Mouse (Mus musculus) urinary bladder, postnatal 14 days (tissue): ENCODE measurements around the gene Obsl1.
A peak's percentile ranks its signal among the peaks of the same experiment; 100 is the strongest.

ENCODE experiments used
- DNase-seq: peaks from one replicate; pipeline ENCODE4 v3.0.0; 2021; ENCODE audit warnings: low spot score

Obsl1 gene

GRCm38 (mm10) chr1:75455433-75455832 lies 50.8 kb downstream of the Obsl1 start:
- DNase-seq: no peak

- no peak for DNase-seq
Measured at GRCm38 (mm10) chr1:75451900-75452299, 54.4 kb downstream of the Obsl1 start.

- no peak for DNase-seq
Measured at GRCm38 (mm10) chr1:75450314-75451005, 55.8 kb downstream of the Obsl1 start, which contains the start of gene Asic4. TSS of gene Asic4 (plus strand) at chr1:75450436.

DNA sequence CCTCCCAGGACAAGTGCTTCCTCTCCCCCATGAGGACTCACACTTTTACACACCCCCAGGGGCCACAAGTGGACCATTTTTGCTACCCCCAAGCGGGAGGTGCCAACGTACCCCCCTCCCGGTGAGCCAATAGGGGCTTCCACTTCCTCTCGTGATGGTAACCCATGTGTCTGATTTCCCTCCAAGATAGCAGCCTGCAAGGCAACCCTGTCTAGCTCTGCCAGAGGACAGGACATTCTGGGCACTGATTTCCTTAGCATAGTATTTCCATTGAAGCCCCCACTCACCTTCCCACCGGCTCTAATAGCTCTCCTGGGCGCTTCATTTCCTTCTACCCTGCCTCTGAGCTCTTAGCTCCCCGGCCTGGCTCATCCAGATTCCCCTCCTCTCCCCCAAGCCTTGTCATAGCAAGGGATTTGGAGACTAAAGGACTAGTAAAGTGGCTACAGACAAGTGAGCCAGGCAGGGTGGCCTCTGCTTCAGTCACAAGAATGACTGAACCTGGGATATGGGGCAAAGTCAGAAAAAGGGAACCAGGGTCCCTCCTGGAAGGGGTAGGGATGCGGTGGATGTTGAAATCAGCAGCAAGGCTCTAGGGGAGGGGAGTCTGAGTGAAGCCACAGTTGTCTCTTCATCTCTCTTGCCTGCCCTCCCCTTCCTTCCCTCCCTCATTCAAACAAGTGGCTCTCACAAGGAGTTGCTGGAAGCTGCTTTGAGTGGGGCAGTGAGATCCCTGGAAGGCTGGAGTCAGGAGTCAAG lies 56.7 kb downstream of the Obsl1 start:
- no peak for DNase-seq

GRCm38 (mm10) chr1:75448937-75449336 lies 57.3 kb downstream of the Obsl1 start:
- DNase-seq: no peak

DNA sequence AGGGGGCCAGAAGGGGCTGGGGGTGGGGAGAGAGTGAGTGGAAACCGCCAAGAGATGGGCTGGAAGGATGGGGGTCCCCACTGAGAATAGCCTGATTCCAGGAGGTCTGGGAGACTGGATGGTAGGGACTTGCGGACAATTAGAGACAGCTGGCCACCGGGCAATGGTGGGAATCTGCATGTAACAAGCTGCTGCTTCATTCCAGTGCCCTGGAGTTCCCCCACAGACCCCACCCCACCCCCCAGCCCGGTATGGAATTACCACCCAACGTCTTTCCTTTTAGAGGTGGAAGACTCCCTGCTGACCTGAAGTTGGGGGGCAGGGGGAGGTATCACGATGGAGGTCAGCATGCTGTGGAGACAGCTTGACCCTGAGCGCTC lies 58.2 kb downstream of the Obsl1 start:
- no peak for DNase-seq

DNA sequence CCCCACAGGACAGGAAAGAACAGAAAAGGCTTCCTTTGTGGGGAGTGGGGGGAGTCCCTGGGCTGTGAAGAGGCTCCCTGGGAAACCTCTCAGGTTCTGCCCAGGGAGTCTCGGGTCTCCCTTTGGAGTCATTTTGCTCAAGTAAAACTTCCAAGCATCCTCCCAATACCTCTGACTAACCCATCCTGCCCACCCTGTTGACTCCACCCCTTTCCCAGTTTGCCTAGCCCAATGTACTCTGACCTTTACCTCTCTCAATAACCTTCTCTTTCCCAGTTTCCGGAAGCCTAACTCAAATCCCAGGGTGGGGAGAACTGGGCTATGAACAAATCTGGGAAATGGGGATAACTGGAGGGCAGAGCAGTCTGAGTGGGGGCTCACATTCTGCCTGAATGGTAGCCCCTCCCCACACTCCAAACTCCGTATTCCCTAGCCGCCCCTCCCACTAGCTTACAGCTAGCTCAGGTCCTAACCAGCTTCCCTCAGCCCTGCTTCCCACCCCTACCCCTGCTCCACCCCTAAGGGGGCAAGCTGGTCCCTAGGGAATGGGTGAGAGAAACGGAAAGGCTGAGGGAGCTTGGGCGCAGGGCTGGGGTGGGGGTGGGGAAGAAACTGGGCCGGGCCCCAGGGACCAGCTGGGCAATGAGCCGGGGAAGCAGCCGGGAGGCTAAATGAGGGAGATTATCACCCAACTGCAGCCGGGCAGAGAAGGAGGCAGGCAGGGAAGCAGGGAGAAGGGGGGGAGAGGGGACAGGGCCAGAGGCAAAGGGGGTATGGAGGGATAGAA lies 58.8 kb downstream of the Obsl1 start:
- DNase-seq: no peak

DNA sequence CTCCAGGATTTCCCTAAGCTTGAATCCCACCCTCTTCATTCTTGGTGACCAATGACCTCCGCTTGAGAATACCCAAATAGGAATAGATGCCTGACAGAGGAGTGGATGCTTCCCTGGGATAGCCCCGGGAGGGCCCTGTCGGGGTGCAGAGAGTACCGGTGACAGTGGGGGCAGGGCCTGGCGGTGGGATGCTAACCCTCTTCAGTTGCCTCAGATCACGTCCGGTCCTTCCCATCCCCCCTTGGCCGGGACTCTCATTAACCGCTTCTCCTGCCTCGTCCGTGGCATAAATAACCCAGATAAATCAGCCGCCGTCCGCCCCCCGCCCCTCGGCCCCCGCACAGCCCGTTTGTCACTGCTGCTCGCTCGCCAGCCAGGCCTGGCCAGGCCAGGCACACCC lies 59.6 kb downstream of the Obsl1 start:
- no peak for DNase-seq

DNA sequence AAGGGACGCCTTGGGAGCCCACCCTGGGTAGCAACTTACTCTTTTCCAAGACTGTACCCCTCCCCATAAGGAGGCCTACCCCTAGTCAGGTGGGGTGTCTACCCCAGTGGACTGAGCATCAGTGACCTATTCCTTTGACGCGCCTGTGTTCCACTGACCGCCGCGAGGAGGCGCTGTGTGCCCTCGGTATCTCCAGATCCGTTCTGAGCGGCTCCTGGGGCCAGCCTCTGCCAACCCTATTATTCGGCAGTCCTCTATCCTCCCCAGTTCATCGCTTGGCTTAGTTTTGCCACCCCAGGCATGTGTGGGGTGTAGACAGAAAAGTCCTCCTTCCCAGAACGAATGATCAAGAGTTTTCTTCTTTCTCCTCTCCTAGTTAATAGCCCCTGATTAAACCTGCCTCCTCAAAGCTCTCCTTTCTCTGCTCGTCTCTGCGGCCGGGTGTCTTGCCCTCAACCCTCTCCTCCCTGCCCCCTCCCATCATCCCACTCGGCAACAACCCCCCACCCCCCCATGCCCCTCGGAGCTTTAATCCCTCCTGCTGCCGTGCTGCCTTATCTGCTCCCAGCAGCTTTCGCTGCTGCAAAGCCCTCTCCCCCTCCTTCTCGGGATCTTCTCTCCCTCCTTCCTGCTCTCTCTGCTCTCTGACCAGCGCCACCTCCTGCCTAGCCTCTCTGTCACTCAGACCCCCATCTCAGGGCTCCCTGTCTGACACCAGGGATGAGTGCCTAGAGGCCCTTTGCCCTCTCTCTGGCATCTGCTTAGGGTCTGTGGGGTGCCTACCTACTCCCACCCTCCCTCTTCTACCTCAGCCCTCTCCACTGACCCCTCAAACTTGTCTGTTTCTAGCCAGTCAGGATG lies 60.3 kb downstream of the Obsl1 start:
- peak; percentile 78 for DNase-seq

DNA sequence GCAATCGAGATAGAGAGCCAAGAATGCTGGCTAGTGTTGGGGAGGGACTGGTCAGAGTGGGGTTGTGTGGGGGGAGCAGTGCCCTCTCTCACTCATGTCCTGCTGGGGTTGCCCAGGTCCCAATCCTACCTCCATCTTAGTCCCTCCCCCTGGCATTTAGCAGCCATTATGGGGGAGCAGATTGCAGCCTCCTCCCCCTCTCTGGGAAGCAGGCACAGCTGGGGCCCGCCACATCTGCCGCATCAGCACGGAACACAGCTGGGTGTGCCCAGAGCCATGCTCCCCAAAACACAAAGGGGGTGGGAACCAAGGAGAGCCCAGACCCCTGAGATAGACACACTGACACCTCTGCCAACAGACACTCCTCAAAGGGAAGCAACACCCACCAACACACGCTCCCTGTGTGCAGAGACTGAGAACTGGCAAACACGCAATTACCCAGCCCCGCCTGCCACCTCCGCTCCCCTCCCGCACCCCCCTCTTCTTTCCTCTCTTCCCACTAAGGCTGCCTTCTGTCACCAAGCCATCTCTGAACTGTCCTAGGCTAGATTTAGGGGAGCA lies 61.0 kb downstream of the Obsl1 start:
- no peak for DNase-seq

DNA sequence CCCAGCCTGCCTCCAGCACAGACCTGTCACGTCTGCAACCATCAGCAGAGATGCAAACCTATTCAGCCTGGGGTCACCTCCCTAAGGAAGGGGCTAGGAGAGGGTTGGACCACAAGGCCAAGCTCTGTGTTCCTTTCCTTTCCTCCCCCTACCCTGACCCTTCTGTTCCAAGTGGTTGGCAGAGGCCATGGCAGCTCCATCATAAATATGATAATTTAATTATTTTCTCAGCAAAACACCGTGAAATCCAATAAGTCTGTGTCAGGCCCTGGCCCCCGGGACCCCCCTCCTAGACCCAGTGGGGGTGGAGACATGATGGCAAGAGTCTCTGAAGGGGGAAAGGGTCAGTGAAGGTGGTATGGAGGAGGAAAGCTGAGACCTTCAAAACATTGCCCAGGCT lies 62.0 kb downstream of the Obsl1 start:
- no peak for DNase-seq

DNA sequence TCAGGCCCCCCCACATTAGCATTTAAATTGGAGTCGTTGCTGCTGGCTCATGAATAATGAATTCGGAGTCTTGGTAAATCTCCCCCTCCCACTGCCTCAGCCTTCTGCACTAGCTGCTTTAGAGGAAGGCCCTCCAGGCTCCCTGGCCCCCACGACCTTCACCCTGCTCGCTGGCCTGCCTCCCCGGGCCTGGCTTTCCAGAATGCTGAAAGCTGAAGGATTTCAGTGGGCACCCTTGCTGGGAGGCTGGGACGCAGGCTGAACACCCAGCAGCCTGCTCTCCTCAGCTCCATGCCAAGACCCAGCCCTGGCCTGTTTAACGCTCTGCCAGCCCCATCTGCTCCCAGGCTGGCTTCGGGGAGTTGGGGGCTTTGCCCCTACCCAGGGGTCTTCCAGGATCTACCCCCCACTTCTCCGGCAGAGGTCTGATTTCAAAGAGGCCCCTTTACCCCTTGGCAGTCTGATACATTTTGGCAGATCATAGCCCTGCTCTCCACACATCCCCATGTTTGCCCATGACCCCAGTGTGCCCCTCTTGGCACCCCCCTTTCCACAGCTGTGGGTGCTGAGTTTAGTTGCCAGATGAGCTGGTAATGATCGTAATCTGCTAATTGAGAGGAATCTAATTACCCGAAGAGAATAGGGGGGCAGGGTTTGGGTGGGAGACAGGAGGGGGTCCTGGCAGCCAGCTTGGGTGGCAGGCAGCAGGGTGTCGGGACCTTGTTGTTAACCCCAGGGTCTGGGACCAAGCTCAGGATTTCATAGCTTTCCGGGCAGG lies 62.8 kb downstream of the Obsl1 start:
- no peak for DNase-seq

GRCm38 (mm10) chr1:75442811-75443210 lies 63.4 kb downstream of the Obsl1 start:
- DNase-seq: no peak

GRCm38 (mm10) chr1:75442171-75442570 lies 64.1 kb downstream of the Obsl1 start:
- DNase-seq: no peak

GRCm38 (mm10) chr1:75441471-75441996 lies 64.7 kb downstream of the Obsl1 start:
- DNase-seq: no peak

DNA sequence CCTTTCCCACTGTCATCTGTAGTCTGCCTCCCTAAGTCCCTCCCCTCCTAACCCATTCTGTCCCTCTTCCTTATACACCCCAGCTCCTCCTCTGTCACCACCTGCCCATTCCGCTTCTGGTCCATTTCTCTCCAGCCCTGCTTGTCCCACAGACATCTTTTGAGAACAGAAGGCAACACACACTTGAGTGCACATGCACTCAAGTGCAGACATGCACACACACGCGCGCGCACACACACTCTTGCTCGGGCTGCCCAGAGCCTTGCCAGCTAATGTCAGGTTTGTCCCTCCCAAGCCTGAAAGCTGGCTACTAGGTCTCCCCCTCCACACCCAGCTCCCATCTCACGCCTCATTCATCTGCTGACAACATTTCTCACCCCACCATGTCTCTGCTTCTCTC lies 65.6 kb downstream of the Obsl1 start:
- DNase-seq: no peak

DNA sequence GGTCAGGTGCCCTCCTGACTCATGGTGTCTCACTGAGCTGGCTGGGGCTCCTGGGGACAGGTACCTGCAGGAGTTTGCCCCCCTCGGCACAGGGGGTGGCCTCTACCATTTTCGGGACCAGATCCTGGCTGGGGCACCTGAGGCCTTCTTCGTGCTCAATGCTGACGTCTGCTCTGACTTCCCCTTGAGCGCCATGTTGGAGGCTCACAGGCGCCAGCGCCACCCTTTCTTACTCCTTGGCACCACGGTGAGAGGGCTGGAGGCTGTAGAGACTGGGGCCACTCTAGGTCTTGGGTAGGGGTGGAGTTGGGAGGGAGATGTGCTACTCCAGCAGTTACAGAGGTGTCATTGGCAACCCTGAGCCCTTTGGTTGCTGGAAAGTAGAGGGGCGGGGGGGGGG lies 67.5 kb downstream of the Obsl1 start:
- DNase-seq: no peak

DNA sequence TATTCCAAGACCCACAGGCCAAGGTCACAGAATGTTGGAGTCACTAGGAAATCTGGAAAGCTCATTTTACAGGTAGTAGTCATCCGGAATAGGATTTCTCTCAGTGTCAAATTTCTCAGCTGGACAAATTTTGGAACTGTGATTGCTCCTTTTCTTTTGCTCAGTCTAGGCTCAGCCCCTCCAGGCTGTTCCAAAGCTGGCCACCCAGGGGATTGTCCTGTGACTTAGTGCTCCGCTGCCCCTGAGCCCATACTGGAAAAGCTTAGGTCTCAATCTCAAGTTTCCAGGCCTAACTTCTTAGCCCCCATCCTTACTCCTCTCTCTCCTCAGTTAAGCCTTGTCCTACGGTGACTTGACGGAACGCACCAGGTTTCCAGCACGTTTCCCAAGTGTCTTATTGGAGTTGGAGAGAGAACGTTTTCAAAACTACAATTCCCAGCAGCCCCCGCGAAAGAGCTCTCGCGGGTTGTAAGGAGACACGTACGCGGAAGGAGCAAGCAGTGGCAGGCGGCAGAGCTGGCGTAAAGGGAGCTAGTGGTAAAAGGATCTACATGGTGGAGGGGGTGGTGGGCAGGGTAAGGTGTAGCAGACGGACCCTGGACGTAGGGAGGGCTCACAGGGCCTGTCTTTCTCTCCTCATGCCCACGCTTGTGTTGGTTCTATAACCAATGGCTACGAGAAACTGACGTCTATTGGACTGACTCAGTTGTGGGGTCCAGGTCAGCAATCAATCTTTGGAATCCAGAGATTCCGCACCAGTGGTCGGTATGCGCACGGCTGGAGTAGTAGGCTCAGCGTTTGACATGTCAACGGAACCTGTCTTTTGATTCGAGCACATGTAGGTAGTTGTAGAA lies 70.5 kb downstream of the Obsl1 start, which contains the start of gene Gmppa:
TSS of gene Gmppa (plus strand) at position 456 of the 854 bp plus-strand sequence.
- DNase-seq: peak; percentile 87
